Mouse (Mus musculus): ENCODE results near the gene Ctns.

The Ctns gene

DNA sequence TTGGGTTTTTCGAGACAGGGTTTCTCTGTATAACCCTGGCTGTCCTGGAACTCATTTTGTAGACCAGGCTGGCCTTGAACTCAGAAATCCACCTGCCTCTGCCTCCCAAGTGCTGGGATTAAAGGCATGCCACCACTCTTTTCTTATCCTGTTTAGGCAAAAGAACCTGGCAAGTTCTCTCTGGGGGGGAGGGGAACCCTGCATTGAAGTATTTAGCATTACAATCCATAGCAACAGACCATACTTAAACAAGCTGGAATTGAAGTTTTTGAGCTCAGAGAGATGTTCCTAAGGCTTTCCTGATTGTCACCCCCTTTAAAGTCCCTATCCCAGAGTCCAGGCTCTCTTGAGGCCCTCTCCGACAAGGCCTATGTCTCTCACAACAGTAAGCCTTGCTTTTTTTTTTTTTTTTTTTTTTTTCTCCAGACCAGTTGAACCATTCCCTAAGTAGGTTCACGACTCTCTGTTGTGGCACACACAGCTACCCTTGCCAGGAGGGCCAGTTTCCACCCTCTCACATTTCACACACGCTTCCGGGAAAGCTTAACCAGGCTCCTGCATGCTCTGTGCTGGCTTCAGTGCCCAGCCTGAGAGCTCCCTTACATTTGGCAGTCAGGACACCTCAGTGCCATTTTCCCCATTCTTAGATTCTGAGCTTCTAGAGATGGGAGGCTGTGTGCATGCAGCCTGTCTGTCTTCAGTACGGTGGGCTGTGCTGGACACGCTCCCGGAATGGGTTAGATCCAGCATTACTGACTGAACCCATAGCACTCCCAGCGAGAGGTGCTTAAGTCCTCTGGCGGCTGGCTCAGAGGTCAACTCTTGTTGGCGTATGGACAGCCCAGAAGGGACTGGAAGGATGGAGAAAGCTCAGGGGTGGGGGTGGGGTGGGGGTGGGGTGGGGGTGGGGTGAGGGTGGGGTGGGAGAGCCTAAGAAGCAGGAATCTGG is 52.5 kb downstream of the Ctns start:
- in situ Hi-C loops (cut with MboI, MseI), result no loop called here

- in situ Hi-C loops (cut with MboI, MseI), result no loop called here
These were observed 54.6 kb downstream of the Ctns start for GRCm38 (mm10) chr11:73144261-73144681.

DNA sequence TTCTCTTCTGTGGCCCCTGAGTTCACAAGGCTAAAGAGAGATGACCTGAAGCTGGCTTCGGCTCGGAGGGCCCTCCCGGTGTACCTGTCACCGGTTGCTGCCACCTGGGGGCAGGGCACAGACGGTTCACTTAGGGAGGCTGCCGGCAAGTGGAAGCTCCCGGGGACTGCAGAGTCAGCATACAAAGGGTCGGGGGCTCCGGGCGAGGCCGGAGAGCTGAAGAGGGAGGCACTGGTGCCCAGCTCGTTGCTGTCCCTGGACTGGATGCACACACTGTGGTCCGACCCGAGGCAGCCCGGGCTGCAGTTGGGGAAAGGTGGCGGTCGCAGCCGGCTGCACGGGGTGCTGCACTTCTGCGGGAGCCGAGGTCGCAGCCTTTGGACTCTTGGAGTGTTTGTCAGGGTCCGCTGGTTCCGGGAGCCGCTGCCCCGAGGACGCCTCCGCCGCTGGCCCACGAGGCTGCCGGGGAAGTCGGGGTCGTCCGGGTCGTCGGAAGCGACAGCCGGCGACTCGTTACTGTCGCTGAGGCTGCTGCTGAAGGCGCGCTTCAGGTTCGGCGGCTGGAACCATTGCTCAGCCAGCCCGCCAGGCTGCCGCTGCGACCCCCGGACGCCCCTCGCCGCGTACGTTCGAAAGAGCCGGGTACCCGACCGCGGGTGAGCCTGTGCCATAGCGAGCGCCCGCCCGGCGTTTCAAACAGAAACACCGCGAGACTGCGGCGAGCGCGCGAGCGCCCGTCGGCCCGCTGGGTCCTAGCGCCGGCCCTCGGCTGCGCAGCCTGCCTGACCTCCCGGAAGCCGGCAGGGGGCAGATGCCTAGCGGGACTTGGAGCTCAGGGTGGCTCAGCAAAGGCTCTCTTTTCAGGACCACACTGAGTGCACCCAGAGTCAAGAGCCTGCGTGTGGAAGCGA is 61.0 kb downstream of the Ctns start, which contains the start of gene Haspin:
Gene Haspin, minus strand, starts transcription at position 704 of the 911 bp plus-strand sequence.
- in situ Hi-C loops (cut with MboI, MseI), result loop anchor here in 1 of 2 experiments (10.0 kb wide), 1 partner anchor 63 kb away; no protein-coding TSS in a partner anchor

DNA sequence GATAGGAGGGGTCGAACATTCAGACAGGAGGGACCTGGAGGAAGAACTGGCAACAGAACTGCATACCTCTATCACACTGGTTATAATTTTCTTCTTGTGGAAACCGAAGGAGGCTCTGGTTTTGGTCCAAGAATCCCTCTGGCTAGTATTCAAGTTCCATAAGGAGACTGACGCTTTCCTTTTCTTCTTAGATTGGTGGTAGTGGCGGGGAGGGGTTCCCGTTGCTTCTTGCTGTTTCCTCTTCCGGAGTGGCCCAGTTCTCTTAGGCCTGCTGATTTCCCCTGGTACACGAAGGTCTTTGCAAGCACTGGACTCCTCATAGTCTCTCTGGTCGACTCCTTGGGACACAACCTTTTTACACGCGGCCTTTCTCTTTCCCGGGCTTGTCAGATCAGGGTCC is 61.7 kb downstream of the Ctns start:
- in situ Hi-C loops (cut with MboI, MseI), result loop anchor here in 1 of 2 experiments (10.0 kb wide), 1 partner anchor 62 kb away; no protein-coding TSS in a partner anchor

DNA sequence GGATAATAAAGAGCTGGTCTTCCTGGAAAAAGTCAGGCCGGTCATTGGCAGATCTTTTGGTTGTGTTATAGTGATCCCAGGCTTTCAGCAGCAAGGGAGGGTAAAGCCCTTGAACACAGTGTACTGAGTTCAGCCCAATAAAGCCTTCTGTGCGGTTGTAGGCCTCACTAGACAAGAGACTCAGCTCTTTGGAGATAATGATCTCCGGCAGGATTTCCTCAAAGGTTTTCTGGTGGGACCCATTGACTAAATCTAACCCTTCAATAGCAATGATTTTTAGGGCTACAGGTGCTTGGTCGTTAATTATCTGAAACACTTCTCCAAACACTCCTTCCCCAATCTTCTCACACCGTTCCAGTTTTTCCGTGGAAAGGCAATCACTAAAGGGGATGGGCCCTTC is 62.3 kb downstream of the Ctns start:
- in situ Hi-C loops (cut with MboI, MseI), result loop anchor here in 1 of 2 experiments (10.0 kb wide), 1 partner anchor 62 kb away; no protein-coding TSS in a partner anchor

DNA sequence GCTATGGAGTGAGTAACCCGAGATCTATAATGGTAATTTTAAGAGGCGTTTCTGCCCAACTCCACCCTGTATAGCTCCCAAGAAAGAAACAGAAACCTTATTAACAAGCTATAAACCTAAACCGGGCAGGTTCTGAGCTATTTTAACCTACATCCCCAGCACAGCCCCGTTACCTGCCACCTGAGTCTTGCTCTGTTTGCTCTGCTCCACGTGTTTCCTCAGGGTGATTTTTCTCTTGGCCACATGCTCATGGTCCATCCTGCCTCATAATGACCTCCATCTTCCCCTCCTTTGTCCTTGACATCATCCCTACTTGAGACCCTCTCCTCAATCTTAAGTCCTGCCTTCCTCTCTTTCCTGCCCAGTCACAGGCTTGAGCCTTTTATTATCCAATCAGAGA is 64.6 kb downstream of the Ctns start:
- in situ Hi-C loops (cut with MboI, MseI), result loop anchor here (5.0 to 10.0 kb wide), 2 partner anchors 38 to 59 kb away; no protein-coding TSS in a partner anchor
